Mouse (Mus musculus) adrenal gland, postnatal 36 days (tissue): ENCODE data around the gene Peli1. TPM values are rescaled to one million over a fixed set of nuclear protein-coding genes. Genes with fewer than 3 reads are reported as not detected.

Source experiments
- DNase-seq, 2 experiments: peaks; one replicate each; pipeline ENCODE4 v3.0.0; 2021; ENCODE audit warnings: mixed read lengths in 1 of 2
- total RNA-seq, 2 experiments: library from RNA; stranded (reverse); gene quantifications; 2 replicates each; pipeline ENCODE4 v1.2.3; 2021

The Peli1 gene
- total RNA-seq, 2 experiments from 2014 or later, result 16.4 to 19.8 TPM

GRCm38 (mm10) chr11:21194851-21195250 lies 103.8 kb downstream of the Peli1 start:
- DNase-seq, result no peak

Other genes with a start within 250 kb of the Peli1 start
- gene Vps54, start 148.0 kb downstream of the Peli1 start, total RNA-seq, result 10 to 100 TPM; 30.9 to 35.4 TPM